Mouse (Mus musculus) lung, embryonic 15.5 days (tissue): Measurements from ENCODE around the gene Mcfd2. TPM values are rescaled to one million over a fixed set of nuclear protein-coding genes. Genes with fewer than 3 reads are reported as not detected.
A peak's percentile ranks its signal among the peaks of the same experiment; 100 is the strongest.
"Not testable (repeated sequence)": the region's sequence is repeated elsewhere in the genome, so short reads cannot be mapped to it uniquely, and the experiment has no call there.

Experiments
- ATAC-seq: fragments of 200-750 bp; cut with Nextera tagmentation; 2 replicates; pipeline ENCODE4 v1.8.0; 2017; ENCODE audit warnings: moderate number of reproducible peaks, borderline replicate concordance; ENCODE audit not compliant: low FRiP score, low TSS enrichment; ENCODE audit errors: extremely low read depth
- H3K27ac ChIP-seq: fragments of 300-500 bp; sonication (generic); 2 replicates; pipeline ENCODE4 v1.5.1; 2015; ENCODE audit warnings: moderate library complexity, mild to moderate bottlenecking, inconsistent platforms
- H3K27me3 ChIP-seq: fragments of 300-500 bp; sonication (generic); 2 replicates; pipeline ENCODE4 v1.6.1; 2015; ENCODE audit warnings: inconsistent platforms
- H3K36me3 ChIP-seq: fragments of 300-500 bp; sonication (generic); 2 replicates; pipeline ENCODE4 v1.6.1; 2015; ENCODE audit warnings: inconsistent platforms
- H3K4me1 ChIP-seq: fragments of 300-500 bp; sonication (generic); 2 replicates; pipeline ENCODE4 v1.6.1; 2015; ENCODE audit warnings: inconsistent platforms
- H3K4me2 ChIP-seq: fragments of 300-500 bp; sonication (generic); 2 replicates; pipeline ENCODE4 v1.6.1; 2015; ENCODE audit warnings: inconsistent platforms, mild to moderate bottlenecking, moderate library complexity
- H3K4me3 ChIP-seq: fragments of 300-500 bp; sonication (generic); 2 replicates; pipeline ENCODE4 v1.5.1; 2015; ENCODE audit warnings: mild to moderate bottlenecking, inconsistent platforms
- H3K9ac ChIP-seq: fragments of 300-500 bp; sonication (generic); 2 replicates; pipeline ENCODE4 v1.6.1; 2015; ENCODE audit warnings: inconsistent platforms
- H3K9me3 ChIP-seq: fragments of 300-500 bp; sonication (generic); 2 replicates; pipeline ENCODE4 v1.6.1; 2016; ENCODE audit warnings: inconsistent platforms
- WGBS: fragments of 180-500 bp; shearing (Covaris S2); methylation state at CpG from one replicate; pipeline ENCODE4 v1.1.7; 2015; 5-methylcytosine and 5-hydroxymethylcytosine counted together
- polyA plus RNA-seq: library from polyadenylated mRNA; unstranded; fragments of >200 nt; fragmentation: Nextera tagmentation; extraction: Ambion mirVana; gene quantifications from 2 replicates; pipeline ENCODE4 v1.2.1, GENCODE M21; 2015

Mcfd2 gene
- polyA plus RNA-seq, 1 experiment from 2014 or later = 122 TPM

DNA sequence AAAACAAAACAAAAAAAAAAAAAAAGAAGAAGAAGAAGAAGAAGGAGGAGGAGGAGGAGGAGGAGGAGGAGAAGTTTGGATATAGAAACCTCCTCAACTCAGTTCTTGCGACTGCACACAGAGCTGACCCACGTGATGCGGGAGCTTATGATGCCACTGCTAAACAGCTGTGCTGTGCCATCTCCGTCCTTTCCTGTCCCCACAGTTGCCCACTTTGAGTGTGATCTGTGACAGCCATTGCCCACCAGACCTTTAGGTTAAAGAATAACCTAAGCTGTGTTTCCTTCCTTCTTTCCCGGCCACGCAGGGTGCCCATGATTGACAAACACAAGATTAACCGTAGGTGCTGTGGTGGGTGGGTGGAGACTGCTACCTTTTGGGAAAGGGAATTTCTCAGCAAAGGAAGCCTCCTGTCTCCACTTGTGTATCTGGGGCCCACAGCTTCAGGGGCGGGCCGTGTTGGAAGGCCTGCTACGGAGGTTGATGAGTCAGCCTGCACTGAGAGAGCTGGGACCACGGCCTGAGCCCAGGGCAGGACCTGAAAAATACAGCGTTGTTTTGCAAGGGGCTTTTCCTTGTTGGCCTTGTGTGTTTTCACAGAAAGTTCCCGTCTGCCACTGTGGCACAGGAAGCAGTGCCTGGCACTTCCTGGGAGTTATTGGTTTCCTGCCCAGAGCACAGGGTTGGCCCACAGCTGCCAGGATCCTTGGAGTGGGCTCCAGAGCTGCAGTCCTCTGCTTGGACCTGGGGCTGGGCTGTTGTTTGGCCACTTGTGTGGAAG lies 36.5 kb upstream of the Mcfd2 start:
- no peaks in the 10 kb centered on the region for H3K36me3 ChIP-seq
- H3K27me3 ChIP-seq = no peaks in the 10 kb centered on the region
- peak overlapping the region; percentile 26; the same call in 1 of the 2 replicates for H3K27ac ChIP-seq
- no peak overlapping the region for H3K4me2 ChIP-seq
- H3K4me1 ChIP-seq = peaks cover 12% of the 10 kb centered on the region
- H3K9ac ChIP-seq = no peak overlapping the region
- H3K9me3 ChIP-seq = no peaks in the 10 kb centered on the region
- ATAC-seq = no peak
- no peak overlapping the region for H3K4me3 ChIP-seq
- WGBS = 56% methylated on average over 13 of the region's 13 CpGs

DNA sequence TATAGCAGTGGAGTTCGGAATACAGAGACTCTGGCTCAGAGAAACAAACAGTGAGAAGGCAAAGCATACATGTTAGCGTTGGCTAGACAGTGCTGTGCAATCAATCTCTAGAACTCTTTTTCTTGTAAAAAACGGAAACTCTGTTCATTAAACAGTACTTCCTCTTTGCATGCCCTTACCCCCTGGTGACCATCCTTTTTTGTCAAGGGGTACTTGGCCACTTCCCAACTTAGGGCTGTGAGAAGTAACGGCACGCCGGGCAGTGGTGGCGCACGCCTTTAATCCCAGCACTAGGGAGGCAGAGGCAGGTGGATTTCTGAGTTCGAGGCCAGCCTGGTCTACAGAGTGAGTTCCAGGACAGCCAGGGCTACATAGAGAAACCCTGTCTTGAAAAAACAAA lies 35.9 kb upstream of the Mcfd2 start:
- not testable (repeated sequence) for H3K4me2 ChIP-seq, H3K4me3 ChIP-seq, H3K27ac ChIP-seq, H3K9me3 ChIP-seq, H3K9ac ChIP-seq, ATAC-seq, H3K27me3 ChIP-seq, H3K36me3 ChIP-seq
- 78% methylated on average over 9 of the region's 9 CpGs for WGBS
- H3K4me1 ChIP-seq = peaks cover 12% of the 10 kb centered on the region

DNA sequence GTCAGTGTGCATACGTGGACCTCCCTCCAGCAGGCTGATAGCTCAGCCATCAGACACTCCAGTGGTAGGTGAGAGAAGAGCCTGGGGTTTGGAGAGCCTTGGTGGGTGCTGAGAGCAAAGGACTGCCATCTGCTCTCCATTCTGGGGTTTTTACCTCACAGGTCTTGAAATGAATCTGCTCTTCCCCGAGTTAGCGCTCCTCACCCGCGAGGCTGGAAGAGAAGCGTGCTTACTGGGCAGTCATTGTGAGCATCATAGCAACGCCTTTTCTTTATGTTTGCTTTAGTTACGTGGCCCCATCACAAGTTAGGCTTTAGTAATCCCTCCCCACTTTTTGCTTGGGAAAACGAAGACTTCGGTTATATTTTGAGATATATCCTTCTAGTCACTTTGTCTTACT lies 34.6 kb upstream of the Mcfd2 start:
- 70% methylated on average over 10 of the region's 10 CpGs for WGBS

DNA sequence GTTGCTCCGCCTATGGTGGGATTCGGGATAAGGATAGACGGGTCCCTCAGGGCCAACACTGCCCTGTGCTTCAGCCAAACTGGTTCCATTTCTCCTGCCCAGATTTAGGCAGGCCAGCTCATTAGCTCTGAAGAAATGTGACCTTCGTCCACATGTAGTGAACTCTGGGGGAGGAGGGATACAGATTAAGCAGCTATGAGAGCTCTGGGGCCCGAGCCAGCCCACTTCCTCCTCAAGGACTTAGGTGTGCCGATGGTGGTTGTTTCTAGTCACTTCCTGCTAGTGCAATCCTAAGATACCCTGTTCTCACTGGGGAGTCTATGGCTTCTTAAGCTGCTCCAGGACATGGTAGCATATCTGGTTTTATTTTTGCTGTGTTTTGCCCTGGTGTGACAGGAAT lies 33.2 kb upstream of the Mcfd2 start:
- Histone ChIP-seq H3K4me3 (no peak overlapping the region), H3K4me1 (peaks cover 12% of the 10 kb centered on the region), H3K27ac (no peak overlapping the region), H3K9me3 (no peaks in the 10 kb centered on the region), H3K4me2 (no peak overlapping the region), H3K9ac (no peak overlapping the region), H3K36me3 (no peaks in the 10 kb centered on the region), H3K27me3 (no peaks in the 10 kb centered on the region)
- ATAC-seq = no peak
- 51% methylated on average over 6 of the region's 6 CpGs for WGBS

More for the DNA sequence above, 34.6 kb upstream of the Mcfd2 start:
- no peak overlapping the region for H3K4me2 ChIP-seq
- H3K36me3 ChIP-seq = no peaks in the 10 kb centered on the region
- ATAC-seq = no peak
- H3K9me3 ChIP-seq = no peaks in the 10 kb centered on the region
- no peak overlapping the region for H3K9ac ChIP-seq
- no peak overlapping the region for H3K27ac ChIP-seq
- no peak overlapping the region for H3K4me3 ChIP-seq
- peaks cover 12% of the 10 kb centered on the region for H3K4me1 ChIP-seq
- H3K27me3 ChIP-seq = no peaks in the 10 kb centered on the region

DNA sequence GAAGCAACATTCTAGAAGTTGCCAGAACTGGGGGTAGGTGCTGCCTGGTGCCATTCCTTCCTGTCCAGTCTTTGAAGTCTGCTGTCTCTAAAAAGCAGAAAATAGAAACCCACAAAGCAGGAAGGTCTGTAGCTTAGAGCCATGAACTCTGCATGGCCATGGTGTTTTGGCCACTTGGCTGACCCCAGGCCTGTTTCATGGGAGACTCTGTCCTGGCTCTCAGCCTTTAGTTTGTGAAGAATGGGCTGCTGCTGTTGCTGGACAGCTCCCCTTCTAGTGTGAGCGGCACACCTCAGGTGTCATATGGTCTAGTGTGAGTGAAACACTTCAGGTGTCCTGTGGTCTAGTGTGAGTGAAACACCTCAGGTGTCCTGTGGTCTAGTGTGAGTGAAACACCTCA lies 31.0 kb upstream of the Mcfd2 start:
- not testable (repeated sequence) for ATAC-seq, H3K27me3 ChIP-seq, H3K36me3 ChIP-seq, H3K27ac ChIP-seq, H3K4me3 ChIP-seq, H3K4me2 ChIP-seq, H3K9ac ChIP-seq, H3K9me3 ChIP-seq, H3K4me1 ChIP-seq
- 86% methylated on average over 1 of the region's 1 CpGs for WGBS

DNA sequence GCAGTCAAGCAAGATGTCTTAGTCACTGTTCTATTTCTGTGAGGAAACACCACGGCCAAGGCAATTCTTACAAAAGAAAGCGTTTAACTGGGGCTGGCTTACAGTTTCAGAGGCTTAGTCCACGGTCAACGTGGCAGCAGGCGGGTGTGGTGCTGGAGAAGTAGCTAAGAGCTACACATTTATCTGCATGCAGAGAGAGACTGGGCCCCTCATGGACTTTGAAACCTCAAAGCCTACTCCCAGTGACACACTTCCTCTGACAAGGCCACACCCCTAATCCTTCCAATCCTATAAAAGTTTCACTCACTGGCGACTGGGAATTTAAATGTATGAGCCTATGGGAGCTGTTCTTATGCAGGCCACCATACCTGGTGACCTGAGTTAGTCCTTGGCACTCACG lies 30.0 kb upstream of the Mcfd2 start:
- H3K27ac ChIP-seq = no peak overlapping the region
- 0 out of 2 replicates have a peak, but pooled peaks cover 2% of the 10 kb centered on the region for H3K36me3 ChIP-seq
- H3K27me3 ChIP-seq = no peaks in the 10 kb centered on the region
- ATAC-seq = no peak
- WGBS = 78% methylated on average over 7 of the region's 7 CpGs
- H3K9me3 ChIP-seq = no peaks in the 10 kb centered on the region
- H3K9ac ChIP-seq = no peak overlapping the region
- no peak overlapping the region for H3K4me3 ChIP-seq
- no peak overlapping the region for H3K4me2 ChIP-seq
- 0 out of 2 replicates have a peak, but pooled peaks cover 2% of the 10 kb centered on the region for H3K4me1 ChIP-seq

DNA sequence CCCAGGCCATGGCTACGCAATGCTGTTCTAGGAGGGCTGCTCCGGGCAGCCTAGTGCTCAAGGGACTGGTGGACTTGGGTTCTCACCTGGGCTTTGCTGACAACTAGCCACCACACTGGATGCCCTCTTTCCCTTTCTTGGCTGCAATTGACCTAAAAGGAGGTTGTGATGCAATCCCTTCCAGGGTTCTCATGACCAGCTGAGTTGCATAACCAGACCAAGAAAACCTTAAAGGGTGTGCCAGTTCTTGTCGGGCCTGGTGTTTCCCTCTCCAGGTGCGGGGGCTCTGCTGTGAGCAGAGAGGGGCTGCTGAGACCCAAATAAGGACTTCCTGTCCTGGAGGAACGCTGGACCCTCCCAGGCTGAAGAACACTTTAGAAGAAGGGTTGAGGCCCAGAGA lies 27.4 kb upstream of the Mcfd2 start:
- no peaks in the 10 kb centered on the region for H3K27me3 ChIP-seq
- WGBS = 74% methylated on average over 5 of the region's 5 CpGs
- H3K27ac ChIP-seq = no peak overlapping the region
- H3K9me3 ChIP-seq = no peaks in the 10 kb centered on the region
- no peaks in the 10 kb centered on the region for H3K4me1 ChIP-seq
- no peak overlapping the region for H3K4me2 ChIP-seq
- H3K4me3 ChIP-seq = no peak overlapping the region
- no peak overlapping the region for H3K9ac ChIP-seq
- 0 out of 2 replicates have a peak, but pooled peaks cover 2% of the 10 kb centered on the region for H3K36me3 ChIP-seq
- no peak for ATAC-seq

DNA sequence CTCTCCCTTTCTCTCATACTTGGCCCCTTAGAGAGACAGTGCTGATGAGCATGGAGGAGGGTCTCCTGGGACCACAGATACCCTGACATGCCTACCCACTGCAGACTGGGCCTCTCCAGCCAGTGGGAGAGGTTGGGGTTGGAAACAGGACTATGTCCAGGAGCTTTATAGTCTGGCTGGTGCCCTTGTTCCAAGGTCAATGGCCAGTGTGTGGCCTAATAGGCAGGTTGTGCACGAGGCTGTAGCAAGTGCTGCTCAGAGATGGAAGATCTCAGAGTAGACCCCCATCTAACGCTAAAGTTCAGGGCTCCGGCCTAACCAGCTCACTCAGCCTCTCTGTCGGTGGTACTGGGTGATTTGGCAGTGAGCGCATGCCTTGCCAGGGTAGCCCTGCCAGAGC lies 26.0 kb upstream of the Mcfd2 start:
- Histone ChIP-seq H3K4me2 (no peak overlapping the region), H3K27me3 (no peaks in the 10 kb centered on the region)

DNA sequence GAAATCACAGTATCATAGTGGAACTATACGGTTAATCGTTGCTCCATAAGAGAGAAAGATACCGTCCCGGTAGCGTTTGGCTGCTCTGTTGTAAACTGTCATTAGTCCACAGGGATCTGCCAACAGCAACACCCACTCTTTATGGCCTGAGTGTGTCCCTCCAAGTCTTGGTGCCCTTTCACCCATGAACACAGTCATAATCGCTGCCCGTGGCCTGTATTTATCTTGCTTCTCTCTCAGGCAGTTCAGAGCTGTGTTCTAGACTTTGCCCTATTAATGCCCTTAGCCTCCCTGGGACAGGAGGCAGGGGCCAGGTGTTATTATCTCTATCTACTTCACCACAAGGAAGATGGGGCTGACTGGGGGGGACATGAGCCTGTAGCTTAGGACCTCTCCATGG lies 25.3 kb upstream of the Mcfd2 start:
- WGBS = 67% methylated on average over 7 of the region's 7 CpGs

More for the DNA sequence above, 26.0 kb upstream of the Mcfd2 start:
- Histone ChIP-seq H3K36me3 (0 out of 2 replicates have a peak, but pooled peaks cover 2% of the 10 kb centered on the region), H3K4me1 (peaks cover 2% of the 10 kb centered on the region), H3K9ac (no peak overlapping the region), H3K4me3 (no peak overlapping the region), H3K9me3 (no peaks in the 10 kb centered on the region), H3K27ac (no peak overlapping the region)
- no peak for ATAC-seq
- 80% methylated on average over 5 of the region's 5 CpGs for WGBS

DNA sequence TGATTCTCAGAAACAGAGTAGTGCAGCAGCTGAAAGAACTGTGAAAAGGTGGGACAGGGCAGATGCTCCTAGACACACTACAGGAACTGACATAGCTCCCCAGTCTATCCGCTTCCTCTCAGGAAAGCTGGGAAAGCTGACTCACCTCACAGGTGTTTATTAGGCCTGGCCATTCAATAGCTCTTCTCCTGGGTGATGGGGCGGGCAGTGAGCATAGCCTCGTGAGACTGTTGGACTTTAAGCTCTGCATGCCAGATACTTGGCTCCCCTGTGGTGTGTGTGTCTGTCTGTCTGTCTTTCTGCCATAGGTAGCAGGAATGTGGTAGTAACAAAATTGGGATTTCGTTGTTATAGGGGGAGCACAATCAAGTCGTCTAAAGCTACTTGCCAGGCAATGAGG lies 23.6 kb upstream of the Mcfd2 start:
- no peak for ATAC-seq
- Histone ChIP-seq H3K4me2 (no peak overlapping the region), H3K9me3 (no peaks in the 10 kb centered on the region), H3K27ac (no peak overlapping the region), H3K4me3 (no peak overlapping the region), H3K36me3 (0 out of 2 replicates have a peak, but pooled peaks cover 2% of the 10 kb centered on the region), H3K9ac (no peak overlapping the region), H3K27me3 (peaks cover 14% of the 10 kb centered on the region), H3K4me1 (peaks cover 22% of the 10 kb centered on the region)
- 73% methylated on average over 5 of the region's 5 CpGs for WGBS

More for the DNA sequence above, 25.3 kb upstream of the Mcfd2 start:
- no peak for ATAC-seq
- 0 out of 2 replicates have a peak, but pooled peaks cover 2% of the 10 kb centered on the region for H3K36me3 ChIP-seq
- H3K9ac ChIP-seq = no peak overlapping the region
- no peak overlapping the region for H3K27ac ChIP-seq
- no peaks in the 10 kb centered on the region for H3K9me3 ChIP-seq
- H3K27me3 ChIP-seq = no peaks in the 10 kb centered on the region
- no peak overlapping the region for H3K4me2 ChIP-seq
- peaks cover 8% of the 10 kb centered on the region for H3K4me1 ChIP-seq
- H3K4me3 ChIP-seq = no peak overlapping the region

DNA sequence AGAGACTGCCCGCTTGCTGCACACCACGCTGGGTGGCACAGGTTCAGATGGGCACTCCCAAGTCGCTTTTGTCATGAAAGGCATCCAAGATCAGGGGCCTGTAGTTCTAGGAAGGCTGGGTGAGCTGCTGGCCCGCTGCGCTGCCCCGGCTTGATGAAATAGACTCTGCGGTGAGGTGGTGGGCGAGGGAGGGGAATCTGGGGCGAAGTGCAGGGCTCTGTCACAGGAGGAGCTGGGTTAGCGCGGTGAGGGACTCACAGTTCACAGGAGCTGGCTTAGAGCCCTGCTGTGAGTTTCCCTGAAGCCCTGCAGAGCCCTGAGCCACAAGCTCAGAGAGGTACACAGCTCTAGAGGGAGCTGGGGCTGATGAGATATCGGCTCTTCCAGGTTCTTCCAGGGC lies 22.4 kb upstream of the Mcfd2 start:
- Histone ChIP-seq H3K4me2 (no peak overlapping the region), H3K36me3 (0 out of 2 replicates have a peak, but pooled peaks cover 2% of the 10 kb centered on the region), H3K27me3 (peaks cover 22% of the 10 kb centered on the region), H3K27ac (no peak overlapping the region), H3K4me3 (no peak overlapping the region), H3K9me3 (no peaks in the 10 kb centered on the region), H3K4me1 (peaks cover 34% of the 10 kb centered on the region), H3K9ac (no peak overlapping the region)
- ATAC-seq = no peak
- 55% methylated on average over 12 of the region's 12 CpGs for WGBS

DNA sequence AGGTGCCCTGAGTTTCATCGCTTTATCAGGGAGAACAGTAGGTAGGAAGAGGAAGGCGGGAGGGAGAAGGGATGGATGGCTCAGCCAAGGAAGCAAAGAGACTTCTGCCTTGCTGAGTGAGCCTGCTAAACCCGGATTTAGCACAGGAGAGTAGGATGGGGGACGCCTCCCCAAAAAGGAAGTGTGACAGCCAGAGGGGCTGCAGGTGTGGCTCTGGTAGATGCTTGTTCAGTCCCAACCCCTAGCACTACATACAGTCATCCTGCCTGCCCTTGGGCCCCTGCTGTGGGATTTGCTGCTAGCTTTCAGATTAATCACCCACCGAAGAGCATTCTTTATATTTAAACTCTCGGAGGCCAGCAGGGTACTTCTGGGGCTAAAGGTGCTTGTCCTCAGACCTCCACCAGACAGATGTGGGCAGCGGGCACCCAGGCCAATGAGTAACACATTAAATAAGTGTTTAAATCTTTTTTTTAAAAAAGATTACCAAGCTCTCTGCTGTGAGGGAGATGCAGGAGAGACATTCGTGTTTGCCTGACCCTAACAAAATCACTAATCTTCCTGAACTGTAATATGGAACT lies 21.6 kb upstream of the Mcfd2 start:
- 63% methylated on average over 8 of the region's 8 CpGs for WGBS
- no peak for ATAC-seq
- Histone ChIP-seq H3K36me3 (no peaks in the 10 kb centered on the region), H3K4me1 (peaks cover 36% of the 10 kb centered on the region), H3K27me3 (peaks cover 22% of the 10 kb centered on the region), H3K9me3 (no peaks in the 10 kb centered on the region), H3K4me2 (no peak overlapping the region), H3K9ac (no peak overlapping the region), H3K27ac (no peak overlapping the region), H3K4me3 (no peak overlapping the region)
